Mouse (Mus musculus) left cerebral cortex, postnatal 10 days (tissue): ENCODE data around the gene Cd5l. TPM values are rescaled to one million over a fixed set of nuclear protein-coding genes. Genes with fewer than 3 reads are reported as not detected.
"Not testable (repeated sequence)": the region's sequence is repeated elsewhere in the genome, so short reads cannot be mapped to it uniquely, and the experiment has no call there.

Experiments
- DNase-seq, 2 experiments: peaks; one replicate each; pipeline ENCODE4 v3.0.0; 2021 to 2022; ENCODE audit warnings: low spot score in 2 of 2, mixed read lengths in 1 of 2; ENCODE audit errors: extremely low spot score in 1 of 2
- intact Hi-C: fragments of 180-260 bp; cut with DNase I; formaldehyde crosslinking; loops from one replicate; pipeline ENCODE4 v1.15.1; 2025
- total RNA-seq, 2 experiments: library from RNA; stranded (reverse); gene quantifications; 2 replicates each; pipeline ENCODE4 v1.2.3; 2021

Cd5l gene
- not detected for total RNA-seq

DNA sequence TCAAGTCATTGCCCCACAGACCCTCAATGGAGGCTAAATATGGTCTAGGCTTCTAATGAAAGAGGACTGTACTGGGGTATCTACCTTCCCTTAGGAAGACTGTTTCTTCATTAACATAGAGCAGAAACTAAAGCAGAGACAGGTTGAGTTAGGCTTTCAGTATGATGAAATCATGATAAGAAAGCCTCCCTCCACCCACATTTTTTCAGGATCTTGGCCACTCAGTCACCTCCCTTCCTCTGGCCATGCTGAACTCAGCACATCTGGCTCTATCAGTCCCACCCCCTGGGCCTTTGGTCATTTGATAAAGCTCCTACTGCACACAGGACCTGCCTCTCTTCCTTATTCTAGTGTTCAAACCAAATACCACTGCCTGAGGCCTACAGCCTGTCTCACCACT lies at the start of gene Cd5l:
Gene Cd5l (plus strand): TSS at position 301 of the 400 bp plus-strand sequence.
- intact Hi-C loops: no loop called here
- no peak for DNase-seq

GRCm38 (mm10) chr3:87309922-87310321 lies 47.8 kb upstream of the Cd5l start:
- intact Hi-C loops: no loop called here
- DNase-seq: no peak

GRCm38 (mm10) chr3:87322557-87322956 lies 35.1 kb upstream of the Cd5l start:
- intact Hi-C loops: loop anchor here (5.0 to 10.0 kb wide), 2 partner anchors 80 to 242 kb away; no protein-coding TSS in a partner anchor

DNA sequence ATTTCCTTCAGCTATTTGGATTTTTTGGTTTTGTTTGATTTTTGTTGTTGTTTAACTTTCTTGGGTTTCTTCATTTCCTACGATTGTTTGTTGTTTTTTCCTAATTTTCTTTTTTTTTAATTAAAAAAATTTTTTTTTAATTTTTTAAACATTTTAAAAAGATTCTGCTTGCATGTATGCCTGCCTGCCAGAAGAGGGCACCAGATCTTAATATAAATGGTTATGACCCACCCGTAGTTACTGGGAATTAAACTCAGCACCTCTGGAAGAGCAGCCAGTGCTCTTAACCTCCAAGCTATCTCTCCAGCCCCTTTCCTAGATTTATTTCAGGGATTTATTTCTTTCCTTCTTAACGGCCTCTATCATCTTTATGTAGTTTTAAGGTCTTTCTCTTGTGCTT lies 33.9 kb upstream of the Cd5l start:
- intact Hi-C loops: loop anchor here (2.0 to 10.0 kb wide), 3 partner anchors 81 to 241 kb away; no protein-coding TSS in a partner anchor
- DNase-seq: no peak

More at GRCm38 (mm10) chr3:87322557-87322956, 35.1 kb upstream of the Cd5l start:
- DNase-seq: no peak

DNA sequence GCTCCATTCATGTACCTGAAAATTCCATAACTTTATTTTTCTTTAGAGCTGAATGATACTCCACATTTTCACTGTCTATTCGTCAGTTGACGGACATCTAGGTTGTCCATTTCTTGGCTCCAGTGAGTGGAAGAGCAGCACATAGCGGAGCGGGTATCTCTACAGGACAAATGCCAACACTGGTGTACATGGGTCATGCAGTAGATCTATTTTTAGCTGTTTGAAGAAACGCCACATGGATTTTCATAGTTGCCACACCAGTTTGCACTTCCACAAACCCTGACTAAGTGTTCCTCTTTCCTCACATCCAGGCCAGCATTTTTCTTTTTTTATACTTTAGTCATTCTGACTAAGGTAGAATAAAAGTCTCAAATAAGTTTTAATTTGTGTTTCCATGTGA lies 19.8 kb upstream of the Cd5l start:
- DNase-seq: no peak
- intact Hi-C loops: no loop called here

DNA sequence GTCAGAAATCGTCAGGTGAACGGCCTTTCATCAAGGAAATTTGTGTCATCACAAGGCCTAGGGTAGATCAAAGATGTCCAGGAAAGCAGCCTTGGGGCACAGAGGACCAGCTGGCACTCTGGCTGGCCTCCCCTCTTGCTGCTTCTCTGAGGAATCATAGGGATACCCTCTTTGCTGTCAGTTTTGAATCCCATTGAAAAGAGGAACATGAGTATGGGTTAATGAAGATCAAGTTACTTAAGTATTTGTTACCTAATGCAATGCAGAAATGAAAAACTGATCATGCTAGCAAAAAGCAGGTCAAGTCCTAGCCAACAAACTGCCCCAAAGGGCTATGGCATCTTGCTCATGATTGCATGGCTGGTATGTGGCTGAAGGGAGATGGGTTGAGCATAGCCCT lies 6.7 kb upstream of the Cd5l start:
- DNase-seq, intact Hi-C loops: not testable (repeated sequence)

GRCm38 (mm10) chr3:87359215-87359614 lies 1.5 kb downstream of the Cd5l start:
- intact Hi-C loops: no loop called here
- DNase-seq: no peak

- no peak for DNase-seq
- intact Hi-C loops: no loop called here
Measured at GRCm38 (mm10) chr3:87360466-87360865, 2.8 kb downstream of the Cd5l start.

DNA sequence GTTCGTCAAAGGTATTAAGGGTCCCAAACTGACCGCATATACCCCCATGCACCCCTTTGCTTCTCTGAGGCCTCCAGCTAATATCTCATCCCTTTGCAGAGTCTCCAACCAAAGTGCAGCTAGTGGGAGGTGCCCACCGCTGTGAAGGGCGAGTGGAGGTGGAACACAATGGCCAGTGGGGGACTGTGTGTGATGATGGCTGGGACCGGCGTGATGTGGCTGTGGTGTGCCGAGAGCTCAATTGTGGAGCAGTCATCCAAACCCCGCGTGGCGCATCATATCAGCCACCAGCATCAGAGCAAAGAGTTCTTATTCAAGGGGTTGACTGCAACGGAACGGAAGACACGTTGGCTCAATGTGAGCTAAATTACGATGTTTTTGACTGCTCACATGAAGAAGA lies 8.0 kb downstream of the Cd5l start:
- DNase-seq: no peak
- intact Hi-C loops: no loop called here

DNA sequence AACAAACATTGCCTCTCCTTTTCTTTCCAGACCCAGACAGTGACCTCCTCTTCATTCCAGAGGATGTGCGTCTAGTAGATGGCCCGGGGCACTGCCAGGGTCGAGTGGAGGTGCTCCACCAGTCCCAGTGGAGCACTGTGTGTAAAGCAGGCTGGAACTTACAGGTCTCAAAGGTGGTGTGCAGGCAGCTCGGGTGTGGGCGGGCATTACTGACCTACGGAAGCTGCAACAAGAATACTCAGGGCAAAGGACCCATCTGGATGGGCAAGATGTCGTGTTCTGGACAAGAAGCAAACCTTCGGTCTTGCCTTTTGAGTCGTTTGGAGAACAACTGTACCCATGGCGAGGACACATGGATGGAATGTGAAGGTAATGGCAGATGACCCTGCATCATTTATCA lies 9.8 kb downstream of the Cd5l start:
- no peak for DNase-seq
- intact Hi-C loops: no loop called here

DNA sequence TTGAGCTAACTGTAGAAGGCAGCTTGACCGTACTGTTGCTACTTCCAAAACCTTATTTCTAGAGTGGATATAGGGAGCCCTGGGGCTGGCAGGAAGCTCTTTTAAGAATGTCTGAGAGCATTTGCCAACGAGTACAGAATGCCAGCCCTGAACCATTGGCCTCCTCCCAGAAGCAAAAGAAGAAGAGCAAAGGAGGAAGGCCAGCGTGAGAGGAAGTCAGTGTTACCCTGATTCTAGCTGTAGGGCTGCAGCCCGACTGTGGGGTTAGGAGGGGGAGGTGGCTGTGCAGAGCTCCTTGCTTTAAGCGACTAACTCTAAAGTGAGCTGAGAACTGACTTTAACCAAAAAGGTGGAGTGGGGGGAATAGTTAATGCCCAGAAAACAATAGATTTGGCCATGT lies 11.5 kb downstream of the Cd5l start:
- DNase-seq: no peak

GRCm38 (mm10) chr3:87376195-87377165 lies 18.8 kb downstream of the Cd5l start, which contains the start of gene Fcrl1:
TSS of gene Fcrl1 (plus strand) at chr3:87376387.
- intact Hi-C loops: no loop called here
- no peak for DNase-seq

More for the DNA sequence above, 11.5 kb downstream of the Cd5l start:
- intact Hi-C loops: no loop called here

DNA sequence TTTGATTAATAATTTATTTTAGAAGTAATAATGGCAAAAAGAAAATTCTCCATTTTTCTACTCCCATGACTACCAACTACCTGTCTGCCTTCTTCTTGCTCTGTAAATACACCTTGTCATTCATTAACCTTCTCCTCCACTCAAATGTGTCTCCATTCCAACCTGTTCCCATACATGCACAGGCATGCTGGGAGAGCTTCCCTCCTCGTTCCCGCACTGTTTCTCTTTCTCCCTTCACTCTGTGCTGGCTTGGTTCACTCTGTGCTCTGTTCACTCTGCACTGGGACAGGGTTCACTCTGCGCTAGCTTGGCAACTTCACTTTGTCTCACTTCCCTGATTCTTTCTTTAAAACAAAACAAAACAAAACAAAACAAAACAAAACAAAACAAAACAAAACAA lies 19.5 kb downstream of the Cd5l start:
- DNase-seq: no peak
- intact Hi-C loops: no loop called here

DNA sequence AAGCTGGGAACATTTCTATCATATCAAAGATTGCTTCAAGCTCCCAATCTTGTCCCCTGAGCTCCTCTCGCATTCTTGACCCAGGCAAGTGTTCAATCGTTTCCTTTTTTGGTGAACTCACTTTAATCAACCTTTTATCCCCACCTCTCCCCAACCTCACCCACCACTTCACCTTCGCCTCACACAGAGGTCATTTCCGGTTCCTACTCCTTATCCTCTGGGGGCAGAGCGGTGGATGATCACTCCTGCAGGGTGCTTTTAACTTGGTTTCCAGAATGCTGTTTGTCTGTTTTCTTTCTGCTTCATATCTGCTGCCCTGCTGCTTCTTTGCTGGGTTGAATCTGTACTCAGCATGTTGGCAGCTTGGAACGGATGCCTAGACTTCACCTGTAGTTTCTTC lies 20.0 kb downstream of the Cd5l start:
- no peak for DNase-seq
- intact Hi-C loops: no loop called here

- intact Hi-C loops: not testable (repeated sequence)
Measured at GRCm38 (mm10) chr3:87379641-87380315, 22.1 kb downstream of the Cd5l start.

GRCm38 (mm10) chr3:87381806-87382712 lies 24.4 kb downstream of the Cd5l start:
- DNase-seq: no peak
- intact Hi-C loops: no loop called here

More at GRCm38 (mm10) chr3:87379641-87380315, 22.1 kb downstream of the Cd5l start:
- DNase-seq: not testable (repeated sequence)

DNA sequence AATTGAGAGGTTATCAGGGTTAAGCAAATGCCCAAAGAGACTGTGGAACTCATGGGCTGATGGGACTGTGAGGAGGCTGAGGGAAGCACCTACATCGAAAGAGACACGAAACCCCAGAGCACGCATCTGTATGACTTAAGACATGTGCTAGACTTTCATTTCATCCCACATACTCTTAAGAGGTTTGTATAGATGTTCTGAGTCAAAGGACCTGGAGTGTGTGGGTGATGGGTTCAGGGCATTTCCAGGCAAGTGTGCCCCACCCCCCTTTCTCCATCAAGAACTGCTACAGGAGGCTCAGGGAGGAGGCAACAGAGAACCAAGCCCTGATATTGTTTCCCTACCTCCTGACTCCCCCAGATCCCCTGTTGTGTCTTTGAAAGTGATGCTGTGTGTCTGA lies 25.6 kb downstream of the Cd5l start:
- intact Hi-C loops: no loop called here
- no peak for DNase-seq

DNA sequence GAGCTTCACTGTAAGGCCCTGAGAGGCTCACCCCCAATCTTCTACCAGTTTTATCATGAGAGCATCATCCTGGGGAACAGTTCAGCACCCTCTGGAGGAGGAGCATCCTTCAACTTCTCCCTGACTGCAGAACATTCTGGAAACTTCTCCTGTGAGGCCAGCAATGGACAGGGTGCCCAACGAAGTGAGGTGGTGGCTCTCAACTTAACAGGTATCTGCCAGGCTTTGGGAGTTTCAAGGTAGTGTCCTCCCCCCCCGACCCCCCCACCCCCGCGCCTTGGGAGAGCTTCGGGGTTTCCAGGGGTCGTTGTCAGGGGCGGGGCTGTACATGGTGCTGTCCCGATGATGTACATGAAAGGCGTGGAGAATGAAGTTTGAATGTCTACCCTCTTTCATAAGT lies 27.4 kb downstream of the Cd5l start:
- intact Hi-C loops: no loop called here
- no peak for DNase-seq

DNA sequence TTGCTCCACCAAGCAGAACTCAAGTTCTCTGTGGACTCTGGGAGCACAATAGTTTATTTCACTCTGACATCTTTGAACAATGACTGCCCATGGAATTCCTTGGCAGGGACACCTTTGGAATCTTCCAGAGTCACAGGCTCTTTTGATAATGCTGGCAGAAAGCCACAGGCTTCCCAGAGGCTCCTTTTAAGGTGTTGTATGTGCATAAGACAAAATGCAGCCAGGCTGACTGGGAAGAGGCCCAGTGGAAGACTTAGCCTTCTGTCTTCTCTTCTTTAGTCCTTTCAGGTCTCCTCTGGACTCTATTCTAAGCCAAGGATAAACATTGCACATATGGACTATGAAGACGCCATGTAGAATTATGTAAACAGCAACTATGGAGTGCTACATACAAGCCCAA lies 33.3 kb downstream of the Cd5l start:
- DNase-seq: no peak
- intact Hi-C loops: no loop called here
